Mouse (Mus musculus) heart, embryonic 12.5 days (tissue): ENCODE measurements at regions not wholly inside any gene's neighbourhood (a gene's known extent, or its start where the extent isn't known, plus 50 kb on each side); places are given as distances from the start of the nearest gene placed in this dataset.

Source experiments
- ATAC-seq: fragments of 200-750 bp; cut with Nextera tagmentation; 2 replicates; pipeline ENCODE4 v1.8.0; 2017; ENCODE audit warnings: moderate TSS enrichment, moderate library complexity; ENCODE audit not compliant: insufficient number of reproducible peaks, low FRiP score
- H3K27ac ChIP-seq: fragments of 300-500 bp; sonication (generic); 2 replicates; pipeline ENCODE4 v1.5.1; 2016; ENCODE audit warnings: mild to moderate bottlenecking, moderate library complexity; ENCODE audit not compliant: poor library complexity, severe bottlenecking
- H3K27me3 ChIP-seq: fragments of 300-500 bp; sonication (generic); replicated peaks from 2 replicates; pipeline ENCODE4 v1.6.1; 2016; ENCODE audit warnings: mild to moderate bottlenecking, moderate library complexity
- H3K36me3 ChIP-seq: fragments of 300-500 bp; sonication (generic); 2 replicates; pipeline ENCODE4 v1.6.1; 2016; ENCODE audit warnings: mild to moderate bottlenecking, moderate library complexity
- H3K4me1 ChIP-seq: fragments of 300-500 bp; sonication (generic); replicated peaks from 2 replicates; pipeline ENCODE4 v1.6.1; 2016; ENCODE audit warnings: mild to moderate bottlenecking
- H3K4me2 ChIP-seq: fragments of 300-500 bp; sonication (generic); 2 replicates; pipeline ENCODE4 v1.6.1; 2016; ENCODE audit warnings: mild to moderate bottlenecking, moderate library complexity
- H3K4me3 ChIP-seq: fragments of 300-500 bp; sonication (generic); 2 replicates; pipeline ENCODE4 v1.5.1; 2016; ENCODE audit warnings: mild to moderate bottlenecking
- H3K9ac ChIP-seq: fragments of 300-500 bp; sonication (generic); 2 replicates; pipeline ENCODE4 v1.6.1; 2016; ENCODE audit warnings: mild to moderate bottlenecking, moderate library complexity
- H3K9me3 ChIP-seq: fragments of 300-500 bp; sonication (generic); replicated peaks from 2 replicates; pipeline ENCODE4 v1.6.1; 2016; ENCODE audit warnings: mild to moderate bottlenecking, moderate library complexity
- WGBS: fragments of 180-500 bp; shearing (Covaris S2); methylation state at CpG from one replicate; pipeline ENCODE4 v1.1.7; 2016; 5-methylcytosine and 5-hydroxymethylcytosine counted together

GRCm38 (mm10) chr4:90003413-90003812, 215.2 kb upstream of the Zfp352 start:
- 64% methylated on average over 3 of the region's 3 CpGs for WGBS

GRCm38 (mm10) chr4:90003898-90004297, 214.7 kb upstream of the Zfp352 start:
- Histone ChIP-seq H3K4me1 (no peaks in the 10 kb centered on the region), H3K36me3 (no peaks in the 10 kb centered on the region), H3K9ac (no peak overlapping the region), H3K4me3 (no peak overlapping the region), H3K9me3 (no peaks in the 10 kb centered on the region), H3K4me2 (no peak overlapping the region), H3K27me3 (no peaks in the 10 kb centered on the region), H3K27ac (no peak overlapping the region)
- WGBS, result 82% methylated on average over 1 of the region's 1 CpGs
- ATAC-seq, result no peak

More at GRCm38 (mm10) chr4:90003413-90003812, 215.2 kb upstream of the Zfp352 start:
- no peak overlapping the region for H3K4me3 ChIP-seq
- H3K9me3 ChIP-seq, result no peaks in the 10 kb centered on the region
- no peaks in the 10 kb centered on the region for H3K4me1 ChIP-seq
- ATAC-seq, result no peak
- no peak overlapping the region for H3K27ac ChIP-seq
- no peak overlapping the region for H3K4me2 ChIP-seq
- no peaks in the 10 kb centered on the region for H3K36me3 ChIP-seq
- H3K9ac ChIP-seq, result no peak overlapping the region
- H3K27me3 ChIP-seq, result no peaks in the 10 kb centered on the region

GRCm38 (mm10) chr4:90012723-90013122, 205.9 kb upstream of the Zfp352 start:
- H3K4me2 ChIP-seq, result no peak overlapping the region
- H3K4me3 ChIP-seq, result no peak overlapping the region
- no peak for ATAC-seq
- 87% methylated on average over 1 of the region's 1 CpGs for WGBS
- H3K9ac ChIP-seq, result no peak overlapping the region
- H3K27ac ChIP-seq, result no peak overlapping the region
- H3K4me1 ChIP-seq, result no peaks in the 10 kb centered on the region
- H3K9me3 ChIP-seq, result no peaks in the 10 kb centered on the region
- H3K36me3 ChIP-seq, result no peaks in the 10 kb centered on the region
- H3K27me3 ChIP-seq, result no peaks in the 10 kb centered on the region

GRCm38 (mm10) chr4:90014203-90014602, 204.4 kb upstream of the Zfp352 start:
- Histone ChIP-seq H3K36me3 (no peaks in the 10 kb centered on the region), H3K4me1 (no peaks in the 10 kb centered on the region), H3K9ac (no peak overlapping the region), H3K27me3 (no peaks in the 10 kb centered on the region), H3K27ac (no peak overlapping the region), H3K4me2 (no peak overlapping the region), H3K4me3 (no peak overlapping the region), H3K9me3 (no peaks in the 10 kb centered on the region)
- ATAC-seq, result no peak
